Mouse (Mus musculus) heart, embryonic 16.5 days (tissue): ENCODE results near the gene Pcsk6. TPM values are rescaled to one million over a fixed set of nuclear protein-coding genes. Genes with fewer than 3 reads are reported as not detected.

Experiments used
- polyA plus RNA-seq: library from polyadenylated mRNA; unstranded; fragments of >200 nt; fragmentation: Nextera tagmentation; extraction: Ambion mirVana; gene quantifications from 2 replicates; pipeline ENCODE4 v1.2.1, GENCODE M21; 2015

Pcsk6 gene
- polyA plus RNA-seq, 1 experiment from 2014 or later, result 1.1 TPM

Other genes with a start within 250 kb of the Pcsk6 start
- gene Tarsl2, start 216.8 kb upstream of the Pcsk6 start, polyA plus RNA-seq, result 16.4 and 17.4 TPM in 2 replicates
- 47.3 and 50.4 TPM in 2 replicates for gene Tm2d3, start 170.6 kb upstream of the Pcsk6 start, polyA plus RNA-seq
- not detected in 2 replicates for gene Gm45213, start 181.9 kb downstream of the Pcsk6 start, polyA plus RNA-seq
- 89.4 and 99.8 TPM in 2 replicates for gene Snrpa1, start 197.3 kb downstream of the Pcsk6 start, polyA plus RNA-seq
- 67.0 and 75.8 TPM in 2 replicates for gene Selenos, start 217.9 kb downstream of the Pcsk6 start, polyA plus RNA-seq
- 10.8 and 11.5 TPM in 2 replicates for gene Chsy1, start 247.8 kb downstream of the Pcsk6 start, polyA plus RNA-seq